Mouse (Mus musculus): ENCODE measurements around the gene Fam169b.
"Not testable (repeated sequence)": the region's sequence is repeated elsewhere in the genome, so short reads cannot be mapped to it uniquely, and the experiment has no call there.

Fam169b gene

DNA sequence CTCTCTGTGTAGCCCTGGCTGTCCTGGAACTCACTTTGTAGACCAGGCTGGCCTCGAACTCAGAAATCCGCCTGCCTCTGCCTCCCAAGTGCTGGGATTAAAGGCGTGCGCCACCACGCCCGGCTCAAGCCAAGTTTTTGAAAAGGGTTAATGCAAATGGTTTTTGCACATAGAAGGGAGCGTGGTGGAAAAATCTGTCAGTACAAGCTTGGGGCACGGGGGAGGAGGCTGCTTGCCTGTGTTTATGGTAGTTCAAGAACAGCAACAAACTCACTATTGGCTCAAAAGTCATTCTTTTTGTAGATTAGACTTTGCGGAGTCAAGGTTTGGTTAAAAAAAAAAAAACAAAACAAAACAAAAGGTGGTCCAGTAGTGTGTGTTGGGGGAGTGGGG, 1.8 kb downstream of the Fam169b start:
- not testable (repeated sequence) for H3K27me3 ChIP-seq (ENCODE audit: control insufficient read depth, insufficient read depth, low read length, poor library complexity, severe bottlenecking); DNase-seq (ENCODE audit: low read depth, low spot score); H3K36me3 ChIP-seq (ENCODE audit: control insufficient read depth, insufficient read depth, low read length, poor library complexity, severe bottlenecking)

DNA sequence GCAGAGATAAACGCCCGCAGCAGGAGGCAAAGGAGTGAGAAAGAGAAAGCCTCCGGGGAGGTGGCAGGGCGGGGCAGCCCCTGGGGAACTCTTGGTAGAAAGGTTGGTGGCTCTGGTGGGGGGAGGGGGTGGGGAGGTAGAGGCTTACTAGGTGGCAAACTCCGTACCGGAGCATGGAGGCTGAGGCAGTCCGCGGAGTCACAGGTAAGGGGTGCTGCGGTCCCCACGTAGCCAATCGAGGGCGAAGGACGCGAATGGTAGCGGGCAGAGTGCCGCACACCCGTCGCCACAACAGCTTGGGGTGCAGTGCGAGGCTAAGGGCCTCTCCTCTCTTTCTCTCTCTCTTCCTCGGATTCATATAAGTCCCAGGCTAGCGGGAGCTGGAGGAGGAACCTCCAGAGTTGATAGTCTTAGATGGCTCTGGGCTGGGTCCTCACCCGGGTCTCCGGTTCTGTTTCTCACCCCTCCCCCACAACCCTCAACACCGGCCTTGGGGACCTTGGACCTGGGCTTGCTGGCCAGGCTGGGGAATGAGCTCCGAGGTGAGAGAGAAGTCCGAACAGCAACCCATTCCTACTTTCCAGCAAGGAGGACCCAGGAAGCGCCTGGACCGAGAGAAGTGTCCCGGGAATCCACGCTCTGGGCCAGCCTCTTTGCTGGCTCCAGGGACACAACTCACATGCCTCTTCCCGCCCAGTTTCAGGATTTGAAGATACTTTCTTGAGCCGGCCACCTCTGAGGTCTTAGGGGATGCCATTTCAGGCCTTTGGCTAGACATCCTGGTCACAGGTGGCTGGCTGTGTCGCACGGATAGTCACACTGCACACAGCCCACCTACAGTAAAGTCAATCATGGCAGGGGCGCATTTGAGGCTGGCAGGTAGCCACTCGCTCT, 2.4 kb downstream of the Fam169b start:
- DNase-seq (ENCODE audit: low read depth, low spot score), result peak; percentile 81
- Histone ChIP-seq H3K36me3 (ENCODE audit: control insufficient read depth, insufficient read depth, low read length, poor library complexity, severe bottlenecking) (no peaks in the 10 kb centered on the region), H3K27me3 (ENCODE audit: control insufficient read depth, insufficient read depth, low read length, poor library complexity, severe bottlenecking) (no peaks in the 10 kb centered on the region)

DNA sequence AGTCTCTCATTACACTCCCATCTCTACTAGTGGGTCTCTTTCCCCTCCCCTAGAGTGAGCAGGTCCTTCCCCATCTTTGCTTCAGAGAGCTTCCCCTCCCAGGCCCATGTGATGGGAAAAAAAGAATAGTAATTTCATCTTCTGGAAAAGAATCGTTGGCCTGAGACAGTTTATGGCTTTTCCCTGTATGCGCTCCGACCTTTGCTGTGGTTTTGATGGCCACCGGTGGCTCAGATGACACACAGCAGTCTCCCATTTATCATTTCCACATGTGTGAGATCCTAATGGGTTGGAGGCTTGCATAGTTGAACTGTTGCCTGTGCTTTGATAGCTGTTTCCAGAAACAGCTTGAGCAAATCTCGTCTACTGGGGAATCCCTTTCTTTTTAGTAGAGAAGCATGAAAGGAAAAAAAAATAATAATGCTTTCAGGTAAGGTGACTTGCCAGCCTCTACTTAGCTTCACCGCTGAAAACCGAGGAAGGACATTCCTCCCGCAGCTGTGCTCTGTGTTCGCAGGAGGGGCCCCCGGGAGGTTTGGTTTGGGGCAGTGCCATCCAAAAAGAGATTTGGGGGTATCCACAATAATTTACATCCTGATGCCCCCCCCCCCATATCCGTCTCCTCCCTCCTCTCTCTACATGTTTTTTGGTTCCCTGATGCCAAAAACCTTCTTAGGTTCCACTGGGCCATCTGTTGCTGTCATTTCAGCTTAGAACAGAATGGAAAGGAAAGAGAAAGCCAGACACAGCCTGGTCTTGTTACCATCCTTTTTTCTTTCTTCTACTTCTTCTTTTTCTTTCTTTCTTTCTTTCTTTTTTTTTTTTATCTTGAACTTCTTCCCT, 3.6 kb downstream of the Fam169b start:
- no peaks in the 10 kb centered on the region for H3K36me3 ChIP-seq (ENCODE audit: control insufficient read depth, insufficient read depth, low read length, poor library complexity, severe bottlenecking)
- no peaks in the 10 kb centered on the region for H3K27me3 ChIP-seq (ENCODE audit: control insufficient read depth, insufficient read depth, low read length, poor library complexity, severe bottlenecking)
- DNase-seq (ENCODE audit: low read depth, low spot score), result no peak

DNA sequence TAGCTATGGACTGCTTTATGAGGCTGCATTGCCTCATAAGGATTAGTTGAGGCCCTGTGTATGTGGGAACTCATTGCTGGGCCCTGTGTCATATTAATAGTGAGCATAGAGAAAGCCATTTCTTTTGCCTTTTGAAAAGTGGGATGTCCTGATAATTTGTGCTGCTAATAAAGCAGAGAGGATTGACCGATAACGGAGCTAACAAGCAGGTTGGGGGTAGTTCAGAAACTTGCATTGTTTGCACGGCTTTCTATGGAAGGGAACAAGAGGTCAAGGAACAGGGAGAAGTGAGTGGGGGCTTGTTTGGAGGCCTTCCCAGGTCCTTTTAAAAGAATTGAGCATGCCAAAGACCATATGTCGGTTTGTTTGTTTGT, 4.2 kb downstream of the Fam169b start:
- H3K27me3 ChIP-seq (ENCODE audit: control insufficient read depth, insufficient read depth, low read length, poor library complexity, severe bottlenecking), result no peaks in the 10 kb centered on the region
- DNase-seq (ENCODE audit: low read depth, low spot score), result no peak

DNA sequence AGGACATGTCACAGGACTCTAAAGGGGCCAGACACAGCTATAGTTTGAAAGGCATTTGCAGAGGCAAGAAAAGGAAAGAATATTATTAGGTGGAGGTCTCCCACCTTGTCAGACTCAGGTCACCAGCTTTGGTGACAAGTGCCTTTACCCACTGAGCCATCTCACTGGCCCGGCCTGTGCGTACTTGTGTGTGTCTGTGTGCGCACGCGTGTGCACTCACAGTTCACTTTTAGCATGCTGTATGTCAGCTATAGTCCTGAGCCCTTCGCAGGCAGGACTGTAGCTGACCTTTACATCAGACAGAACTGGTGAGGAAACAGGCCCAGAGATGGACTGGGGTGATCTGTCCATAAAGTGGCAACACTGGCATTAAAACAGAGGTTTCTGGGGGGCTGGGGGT, 4.7 kb downstream of the Fam169b start:
- no peaks in the 10 kb centered on the region for H3K27me3 ChIP-seq (ENCODE audit: control insufficient read depth, insufficient read depth, low read length, poor library complexity, severe bottlenecking)
- no peak for DNase-seq (ENCODE audit: low read depth, low spot score)

More for the DNA sequence above, 4.2 kb downstream of the Fam169b start:
- H3K36me3 ChIP-seq (ENCODE audit: control insufficient read depth, insufficient read depth, low read length, poor library complexity, severe bottlenecking), result no peaks in the 10 kb centered on the region

DNA sequence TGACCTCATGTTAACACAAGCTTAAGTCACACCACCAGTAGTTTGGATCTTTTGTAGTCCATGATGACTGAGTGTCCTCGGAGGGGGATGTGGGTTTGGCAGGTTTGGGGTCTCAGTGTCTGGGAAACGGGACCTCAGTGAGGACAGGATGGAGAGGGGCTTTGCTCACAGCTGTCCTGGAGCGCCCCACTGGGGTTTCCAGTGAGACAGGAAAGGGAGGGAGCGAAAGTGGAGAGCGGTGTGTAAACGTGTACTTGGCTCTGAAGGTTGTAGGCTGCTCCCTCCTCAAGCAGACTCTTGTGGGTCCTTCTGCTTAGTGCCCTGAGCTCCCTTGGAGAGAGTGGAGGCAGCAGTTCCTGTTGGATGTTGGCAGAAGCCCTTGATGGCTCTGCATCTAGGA, 5.3 kb downstream of the Fam169b start:
- no peak for DNase-seq (ENCODE audit: low read depth, low spot score)
- Histone ChIP-seq H3K27me3 (ENCODE audit: control insufficient read depth, insufficient read depth, low read length, poor library complexity, severe bottlenecking) (no peaks in the 10 kb centered on the region), H3K36me3 (ENCODE audit: control insufficient read depth, insufficient read depth, low read length, poor library complexity, severe bottlenecking) (no peaks in the 10 kb centered on the region)

More for the DNA sequence above, 4.7 kb downstream of the Fam169b start:
- no peaks in the 10 kb centered on the region for H3K36me3 ChIP-seq (ENCODE audit: control insufficient read depth, insufficient read depth, low read length, poor library complexity, severe bottlenecking)

DNA sequence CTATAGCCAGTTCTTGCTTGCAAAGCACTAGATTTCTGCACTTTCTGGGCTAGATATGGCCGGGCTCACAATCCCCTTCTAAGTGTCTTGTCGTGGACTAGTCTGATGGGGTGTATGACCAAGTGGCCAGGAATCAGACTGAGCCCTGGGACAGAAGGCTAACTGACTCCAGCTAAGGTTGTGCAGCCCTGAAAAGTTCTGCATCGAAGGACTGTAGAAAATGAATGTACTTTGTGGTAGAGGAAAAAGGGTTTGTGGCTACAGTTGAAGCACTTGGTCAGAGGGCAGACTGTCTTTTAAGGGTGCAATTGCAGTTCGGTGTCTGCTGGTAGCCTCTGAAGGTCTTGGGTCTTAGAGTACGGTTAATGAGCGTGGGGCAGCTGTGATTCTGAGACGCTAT, 5.8 kb downstream of the Fam169b start:
- no peak for DNase-seq (ENCODE audit: low read depth, low spot score)
- Histone ChIP-seq H3K36me3 (ENCODE audit: control insufficient read depth, insufficient read depth, low read length, poor library complexity, severe bottlenecking) (no peaks in the 10 kb centered on the region), H3K27me3 (ENCODE audit: control insufficient read depth, insufficient read depth, low read length, poor library complexity, severe bottlenecking) (no peaks in the 10 kb centered on the region)

DNA sequence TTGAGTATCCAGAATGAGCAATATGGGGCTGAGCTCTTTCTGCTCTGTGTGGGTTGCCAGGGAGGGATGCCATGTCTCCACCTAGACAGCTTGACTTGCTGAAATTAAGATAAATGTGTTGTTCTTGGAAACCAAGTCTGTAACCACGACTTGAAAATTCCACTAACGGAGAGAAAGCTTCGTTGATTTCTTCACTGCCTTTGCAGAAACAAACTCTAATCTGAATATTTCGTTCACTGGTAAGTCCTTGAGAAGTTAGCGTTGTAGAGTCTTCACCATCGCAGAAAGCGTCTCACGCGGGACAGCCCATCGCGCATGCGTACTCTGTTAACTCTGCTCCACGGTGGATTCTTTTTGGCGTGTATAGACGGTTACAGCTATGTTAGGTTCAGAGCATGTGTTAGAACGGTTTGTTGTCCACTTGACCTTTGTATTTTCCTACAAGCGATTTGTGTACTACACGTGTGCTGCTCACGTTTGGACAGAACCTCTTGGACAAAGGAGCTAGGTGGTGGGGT, 6.8 kb downstream of the Fam169b start:
- no peak for DNase-seq (ENCODE audit: low read depth, low spot score)
- H3K27me3 ChIP-seq (ENCODE audit: control insufficient read depth, insufficient read depth, low read length, poor library complexity, severe bottlenecking), result no peaks in the 10 kb centered on the region
- H3K36me3 ChIP-seq (ENCODE audit: control insufficient read depth, insufficient read depth, low read length, poor library complexity, severe bottlenecking), result no peaks in the 10 kb centered on the region

DNA sequence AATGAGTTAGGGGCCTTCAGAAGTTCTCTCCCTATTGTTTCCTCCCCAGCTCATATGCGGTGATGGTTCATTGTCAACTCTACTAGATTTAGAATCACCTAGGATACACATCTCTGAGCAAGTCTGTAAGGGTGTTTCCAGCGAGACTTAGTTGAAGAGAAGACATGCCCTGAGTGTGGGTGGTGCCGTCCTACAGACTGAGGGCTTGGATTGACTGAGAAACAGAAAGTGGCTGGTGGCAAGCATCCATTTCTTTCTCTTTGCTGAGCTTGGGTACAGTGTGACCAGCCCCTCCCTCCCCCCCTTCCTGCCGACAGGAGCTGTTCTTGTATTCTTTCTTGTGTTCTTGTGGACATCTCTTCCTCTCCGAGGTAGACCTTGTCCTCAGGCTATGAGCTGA, 7.7 kb downstream of the Fam169b start:
- peak; percentile 54 for DNase-seq (ENCODE audit: low read depth, low spot score)
- Histone ChIP-seq H3K27me3 (ENCODE audit: control insufficient read depth, insufficient read depth, low read length, poor library complexity, severe bottlenecking) (no peaks in the 10 kb centered on the region), H3K36me3 (ENCODE audit: control insufficient read depth, insufficient read depth, low read length, poor library complexity, severe bottlenecking) (no peaks in the 10 kb centered on the region)

DNA sequence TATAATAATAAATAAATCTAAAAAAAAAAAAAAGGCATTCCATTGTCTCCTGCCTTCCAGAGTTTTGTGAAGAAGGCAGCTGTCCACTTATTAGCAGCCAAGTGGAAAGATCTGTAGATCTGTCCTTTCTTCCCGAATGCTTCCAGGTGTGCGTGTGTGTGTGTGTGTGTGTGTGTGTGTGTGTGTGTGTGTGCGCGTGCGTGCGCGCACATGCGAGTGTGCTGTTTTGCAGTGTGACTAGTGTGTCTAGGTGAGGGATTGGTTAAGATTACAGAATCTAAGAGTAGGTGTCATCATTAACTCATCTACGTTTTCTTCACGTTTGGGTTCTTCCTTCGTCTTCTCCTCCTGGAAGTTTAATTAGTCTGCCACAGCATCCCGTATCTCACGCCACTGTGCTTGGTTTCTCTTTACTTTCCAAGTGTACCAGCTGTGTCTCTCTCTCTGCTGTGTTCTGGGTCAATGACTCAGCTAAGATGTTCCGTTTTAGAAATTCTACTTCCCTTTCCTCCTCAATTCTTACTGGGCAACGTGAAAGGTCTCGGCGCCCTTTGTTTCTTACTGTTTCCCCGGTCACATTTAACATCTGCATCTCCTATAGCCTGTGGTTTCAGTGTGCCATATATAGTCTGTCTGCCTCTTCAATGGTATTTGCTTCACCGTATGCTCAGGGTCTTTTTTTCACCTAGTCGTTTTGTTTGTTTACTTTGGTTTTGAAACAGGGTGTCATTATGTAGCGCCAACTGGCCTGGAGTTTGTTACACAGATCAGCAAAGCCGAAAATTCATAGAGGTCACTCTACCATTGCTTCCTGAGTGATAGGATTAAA, 8.9 kb downstream of the Fam169b start:
- Histone ChIP-seq H3K27me3 (ENCODE audit: control insufficient read depth, insufficient read depth, low read length, poor library complexity, severe bottlenecking) (no peaks in the 10 kb centered on the region), H3K36me3 (ENCODE audit: control insufficient read depth, insufficient read depth, low read length, poor library complexity, severe bottlenecking) (no peaks in the 10 kb centered on the region)
- peak; percentile 85 for DNase-seq (ENCODE audit: low read depth, low spot score)

DNA sequence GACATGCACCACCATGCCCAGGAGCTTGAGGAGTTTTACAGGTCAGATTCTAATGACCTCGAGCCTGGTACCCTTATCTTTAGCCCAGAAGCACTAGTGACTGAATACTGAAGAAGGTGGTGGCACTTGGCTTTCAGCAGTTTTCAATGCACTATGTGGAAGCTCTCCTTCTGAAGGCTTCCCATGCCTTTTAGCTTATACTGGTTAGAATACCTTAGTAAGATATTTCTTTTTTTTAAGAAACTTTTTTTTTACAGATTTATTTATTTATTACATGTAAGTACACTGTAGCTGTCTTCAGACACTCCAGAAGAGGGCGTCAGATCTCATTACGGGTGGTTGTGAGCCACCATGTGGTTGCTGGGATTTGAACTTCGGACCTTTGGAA, 9.5 kb downstream of the Fam169b start:
- not testable (repeated sequence) for DNase-seq (ENCODE audit: low read depth, low spot score); H3K27me3 ChIP-seq (ENCODE audit: control insufficient read depth, insufficient read depth, low read length, poor library complexity, severe bottlenecking); H3K36me3 ChIP-seq (ENCODE audit: control insufficient read depth, insufficient read depth, low read length, poor library complexity, severe bottlenecking)

DNA sequence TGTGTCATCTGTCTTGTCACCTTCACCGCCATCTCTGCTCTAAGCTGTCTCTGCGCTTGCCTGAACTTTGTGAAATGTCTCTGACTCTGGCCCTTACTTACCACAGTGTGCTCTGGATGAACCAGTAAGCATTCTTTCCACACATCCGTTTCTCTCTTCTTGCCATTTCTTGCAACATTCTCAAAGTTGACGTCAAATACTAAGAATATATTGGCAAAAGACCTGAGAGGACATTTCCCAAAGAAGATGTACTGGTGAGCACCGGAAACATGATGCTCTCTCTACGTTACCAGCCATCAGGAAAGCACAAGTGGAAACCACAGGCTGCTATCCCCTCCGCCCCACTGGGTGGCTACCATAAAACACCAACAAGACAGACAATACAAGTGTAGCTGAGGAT, 10.1 kb downstream of the Fam169b start:
- Histone ChIP-seq H3K27me3 (ENCODE audit: control insufficient read depth, insufficient read depth, low read length, poor library complexity, severe bottlenecking) (no peaks in the 10 kb centered on the region), H3K36me3 (ENCODE audit: control insufficient read depth, insufficient read depth, low read length, poor library complexity, severe bottlenecking) (no peaks in the 10 kb centered on the region)
- DNase-seq (ENCODE audit: low read depth, low spot score), result no peak

DNA sequence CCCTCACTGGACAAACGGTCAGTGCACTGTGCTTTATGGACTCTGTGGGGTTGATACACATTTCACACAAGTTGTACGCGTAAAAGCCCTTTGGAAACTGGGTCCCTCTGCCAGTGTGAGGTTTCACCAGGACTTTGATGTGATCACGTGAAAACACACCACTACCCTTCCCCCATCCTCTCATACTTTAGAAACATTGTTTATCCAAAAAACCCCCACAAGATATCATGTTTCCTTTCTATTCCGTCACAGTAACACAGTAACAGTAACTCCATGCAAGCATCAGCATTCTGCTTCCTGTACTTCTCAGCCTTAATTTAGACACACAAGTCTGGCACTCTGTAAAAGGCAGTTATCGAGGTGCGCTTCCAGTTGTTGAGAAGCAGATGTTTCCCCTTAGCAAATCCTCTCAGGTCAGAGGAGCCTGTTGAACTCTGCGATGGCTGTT, 12.2 kb downstream of the Fam169b start:
- peak; percentile 44 for DNase-seq (ENCODE audit: low read depth, low spot score)
- Histone ChIP-seq H3K27me3 (ENCODE audit: control insufficient read depth, insufficient read depth, low read length, poor library complexity, severe bottlenecking) (no peaks in the 10 kb centered on the region), H3K36me3 (ENCODE audit: control insufficient read depth, insufficient read depth, low read length, poor library complexity, severe bottlenecking) (no peaks in the 10 kb centered on the region)
